Mouse (Mus musculus) ES-Bruce4 (cell line): ENCODE results near the gene Rnf4.

Experiments used
- CTCF ChIP-seq: IDR thresholded peaks from one replicate; pipeline ENCODE4 v1.8.1; 2011; ENCODE audit warnings: low read depth, low read length
- EP300 ChIP-seq: IDR thresholded peaks from 2 replicates; pipeline ENCODE4 v1.6.1; 2011; ENCODE audit warnings: low read depth, low read length; ENCODE audit not compliant: insufficient read depth
- POLR2A ChIP-seq: IDR thresholded peaks from one replicate; pipeline ENCODE4 v1.8.1; 2011; ENCODE audit warnings: low read length; ENCODE audit not compliant: insufficient read depth

GRCm38 (mm10) chr5:34334081-34334480 lies 2.0 kb upstream of the Rnf4 start:
- no peak for TF ChIP-seq POLR2A
- no peak for TF ChIP-seq CTCF
- TF ChIP-seq EP300 = no peak
